Mouse (Mus musculus) MEL (cell line): ENCODE data around the gene Dgkz. TPM values are rescaled to one million over a fixed set of nuclear protein-coding genes. Genes with fewer than 3 reads are reported as not detected.
A peak's percentile ranks its signal among the peaks of the same experiment; 100 is the strongest.

Experiments
- DNase-seq: peaks from one replicate; pipeline ENCODE4 v3.0.0; 2011; ENCODE audit warnings: low read depth, low spot score
- H3K27ac ChIP-seq: 2 replicates; pipeline ENCODE4 v1.5.1; 2012; ENCODE audit warnings: low read depth, mild to moderate bottlenecking, control low read depth, low read length, moderate library complexity; ENCODE audit not compliant: control insufficient read depth
- H3K27me3 ChIP-seq, 2 experiments: fragments of 150-350 bp in 1 of 2; sonication (generic) in 1 of 2; 2 replicates each; pipeline ENCODE4 v1.6.1; 2012; ENCODE audit warnings: low read length in 2 of 2, mild to moderate bottlenecking in 2 of 2, improper control_type of control experiment in 1 of 2, moderate library complexity in 1 of 2; ENCODE audit not compliant: insufficient read depth in 2 of 2, control insufficient read depth in 1 of 2
- H3K36me3 ChIP-seq, 2 experiments: 2 replicates each; pipeline ENCODE4 v1.6.1; 2012 to 2014; ENCODE audit warnings: low read length in 2 of 2, improper control_type of control experiment in 1 of 2, inconsistent platforms in 1 of 2, mild to moderate bottlenecking in 1 of 2; ENCODE audit not compliant: insufficient read depth in 2 of 2, control insufficient read depth in 1 of 2
- H3K4me1 ChIP-seq, 2 experiments: fragments of 150-350 bp in 1 of 2; sonication (generic) in 1 of 2; 2 replicates each; pipeline ENCODE4 v1.6.1; 2012; ENCODE audit warnings: low read length in 2 of 2, improper control_type of control experiment in 1 of 2, mild to moderate bottlenecking in 1 of 2; ENCODE audit not compliant: insufficient read depth in 2 of 2, control insufficient read depth in 1 of 2
- H3K4me3 ChIP-seq, 2 experiments: fragments of 150-350 bp in 1 of 2; sonication (generic) in 1 of 2; 2 replicates each; pipeline ENCODE4 v1.5.1; 2012; ENCODE audit warnings: low read depth in 2 of 2, low read length in 2 of 2, mild to moderate bottlenecking in 2 of 2, moderate library complexity in 2 of 2, control low read depth in 1 of 2, improper control_type of control experiment in 1 of 2; ENCODE audit not compliant: control insufficient read depth in 1 of 2, insufficient read depth in 1 of 2
- H3K79me2 ChIP-seq: 2 replicates; pipeline ENCODE4 v1.6.1; 2012; ENCODE audit warnings: mild to moderate bottlenecking, low read length, moderate library complexity; ENCODE audit not compliant: control insufficient read depth, poor library complexity, insufficient read depth
- H3K9ac ChIP-seq: 2 replicates; pipeline ENCODE4 v1.6.1; 2012; ENCODE audit warnings: low read depth, mild to moderate bottlenecking, control low read depth, low read length, moderate library complexity; ENCODE audit not compliant: control insufficient read depth, poor library complexity, severe bottlenecking
- H3K9me3 ChIP-seq: fragments of 150-350 bp; sonication (generic); replicated peaks from 2 replicates; pipeline ENCODE4 v1.6.1; 2012; ENCODE audit warnings: mild to moderate bottlenecking, low read length, improper control_type of control experiment, moderate library complexity; ENCODE audit not compliant: insufficient read depth
- BHLHE40 ChIP-seq: IDR thresholded peaks from 2 replicates; pipeline ENCODE4 v1.6.1; 2012; ENCODE audit warnings: low read depth, mild to moderate bottlenecking, inconsistent platforms, low read length, improper control_type of control experiment, borderline replicate concordance
- ELF1 ChIP-seq: IDR thresholded peaks from 2 replicates; pipeline ENCODE4 v1.6.1; 2014; ENCODE audit warnings: low read depth, mild to moderate bottlenecking, inconsistent platforms, low read length, improper control_type of control experiment, moderate library complexity
- ETS1 ChIP-seq: IDR thresholded peaks from 2 replicates; pipeline ENCODE4 v1.6.1; 2012; ENCODE audit warnings: low read depth, mild to moderate bottlenecking, inconsistent platforms, low read length, improper control_type of control experiment, moderate library complexity
- GABPA ChIP-seq: IDR thresholded peaks from 2 replicates; pipeline ENCODE4 v1.6.1; 2012; ENCODE audit warnings: low read depth, mild to moderate bottlenecking, inconsistent platforms, low read length, improper control_type of control experiment, moderate library complexity
- MAFK ChIP-seq: IDR thresholded peaks from 2 replicates; pipeline ENCODE4 v1.6.1; 2011; ENCODE audit warnings: low read depth, mild to moderate bottlenecking, low read length, improper control_type of control experiment, borderline replicate concordance
- MAX ChIP-seq: IDR thresholded peaks from 2 replicates; pipeline ENCODE4 v1.6.1; 2011; ENCODE audit warnings: low read length, improper control_type of control experiment
- MXI1 ChIP-seq: IDR thresholded peaks from 2 replicates; pipeline ENCODE4 v1.6.1; 2011; ENCODE audit warnings: mild to moderate bottlenecking, low read depth, low read length, improper control_type of control experiment
- MYB ChIP-seq: IDR thresholded peaks from 2 replicates; pipeline ENCODE4 v1.6.1; 2011; ENCODE audit warnings: mild to moderate bottlenecking, low read depth, low read length, improper control_type of control experiment
- NRF1 ChIP-seq: IDR thresholded peaks from 2 replicates; pipeline ENCODE4 v1.6.1; 2014; ENCODE audit warnings: low read depth, mild to moderate bottlenecking, inconsistent platforms, low read length, improper control_type of control experiment, moderate library complexity; ENCODE audit not compliant: poor library complexity, insufficient read depth, severe bottlenecking
- RCOR1 ChIP-seq: IDR thresholded peaks from 2 replicates; pipeline ENCODE4 v1.6.1; 2012; ENCODE audit warnings: low read depth, mild to moderate bottlenecking, inconsistent platforms, low read length, improper control_type of control experiment
- SIN3A ChIP-seq: IDR thresholded peaks from 2 replicates; pipeline ENCODE4 v1.6.1; 2012; ENCODE audit warnings: low read length, improper control_type of control experiment, inconsistent platforms
- SMC3 ChIP-seq: IDR thresholded peaks from 2 replicates; pipeline ENCODE4 v1.6.1; 2011; ENCODE audit warnings: low read depth, low read length, improper control_type of control experiment
- TAL1 ChIP-seq: IDR thresholded peaks from 2 replicates; pipeline ENCODE4 v1.6.1; 2012; ENCODE audit warnings: mild to moderate bottlenecking, inconsistent platforms, low read length, moderate library complexity, mixed read lengths
- UBTF ChIP-seq: IDR thresholded peaks from 2 replicates; pipeline ENCODE4 v1.6.1; 2012; ENCODE audit warnings: low read depth, mild to moderate bottlenecking, inconsistent platforms, low read length, improper control_type of control experiment, moderate library complexity, borderline replicate concordance; ENCODE audit not compliant: insufficient read depth
- USF1 ChIP-seq: IDR thresholded peaks from 2 replicates; pipeline ENCODE4 v1.6.1; 2014; ENCODE audit warnings: low read depth, mild to moderate bottlenecking, inconsistent platforms, low read length, improper control_type of control experiment, moderate library complexity
- USF2 ChIP-seq, 2 experiments: IDR thresholded peaks; 2 replicates each; pipeline ENCODE4 v1.6.1; 2011 to 2012; ENCODE audit warnings: improper control_type of control experiment in 2 of 2, low read length in 2 of 2, borderline replicate concordance in 1 of 2, inconsistent platforms in 1 of 2, low read depth in 1 of 2, mild to moderate bottlenecking in 1 of 2; ENCODE audit not compliant: insufficient read depth in 1 of 2
- ZC3H11A ChIP-seq: IDR thresholded peaks from 2 replicates; pipeline ENCODE4 v1.6.1; 2012; ENCODE audit warnings: low read depth, mild to moderate bottlenecking, inconsistent platforms, low read length, improper control_type of control experiment
- ZMIZ1 ChIP-seq: IDR thresholded peaks from 2 replicates; pipeline ENCODE4 v1.6.1; 2012; ENCODE audit warnings: low read depth, mild to moderate bottlenecking, inconsistent platforms, low read length, improper control_type of control experiment, moderate library complexity
- polyA plus RNA-seq, 2 experiments: library from polyadenylated mRNA; stranded (reverse) in 1 of 2; unstranded in 1 of 2; fragments of >175 nt in 1 of 2; fragments of >200 nt in 1 of 2; gene quantifications; 2 replicates each; pipeline versions ENCODE4 v1.2.1 to v1.2.4; 2012; ENCODE audit warnings: low replicate concordance in 2 of 2, low read depth in 1 of 2; ENCODE audit not compliant: insufficient read length in 2 of 2, insufficient read depth in 1 of 2, missing spikeins in 1 of 2
- total RNA-seq: library from RNA; depleted of rRNA; stranded (reverse); fragments of 300-350 nt; gene quantifications from 2 replicates; pipeline ENCODE4 v1.2.3, GENCODE M21; 2012

Gene Dgkz
- total and polyA plus RNA-seq, 3 experiments, result 65.6 to 165 TPM; not detected in 1

- TF ChIP-seq ELF1 (no peak), NRF1 (no peak), BHLHE40 (no peak), MAFK (no peak), RCOR1 (no peak), MXI1 (peak; percentile 74; the same call in 1 of the 2 replicates), USF2 (IDR thresholded peaks at IDR 0.05; ENCODE audit: borderline replicate concordance in 1 of 2, insufficient read depth in 1 of 2, low read depth in 1 of 2, low read length in 2 of 2) (no peak), SMC3 (no peak)
- TF ChIP-seq, all 39 proteins: peak for 4
These were observed 54.4 kb downstream of the Dgkz start (continued) for GRCm38 (mm10) chr2:91921181-91921789.

DNA sequence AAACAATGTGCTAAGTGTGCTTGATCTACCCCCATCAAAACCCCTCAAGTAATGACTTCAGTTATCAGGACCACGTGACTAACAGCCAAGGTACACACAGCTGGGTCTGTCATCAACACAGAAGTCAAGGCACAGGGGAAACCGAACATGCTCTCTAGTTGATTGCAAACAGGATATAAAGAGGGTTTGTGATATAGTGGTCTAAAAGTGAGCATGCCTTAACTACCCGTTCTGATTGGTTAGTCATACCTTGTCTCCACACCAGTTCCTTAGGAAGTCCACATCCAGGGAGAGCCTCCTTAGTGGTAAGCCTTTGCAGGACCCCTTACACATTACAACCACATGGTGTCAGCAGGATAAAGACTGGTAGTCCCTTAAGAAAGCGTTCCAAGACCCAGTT is 55.5 kb downstream of the Dgkz start:
- H3K36me3 ChIP-seq, result peaks cover 0 to 27% of the 10 kb centered on the region in 2 experiments; a peak in 2 of 4 replicates
- no peak for DNase-seq
- no peaks in the 10 kb centered on the region for H3K27me3 ChIP-seq
- peaks cover 21 to 39% of the 10 kb centered on the region in 2 experiments for H3K4me1 ChIP-seq
- TF ChIP-seq MXI1, result peak; percentile 27; the same call in 1 of the 2 replicates
- 0 out of 2 replicates have a peak, but pooled peaks have one; percentile 18 for TF ChIP-seq MAX
- TF ChIP-seq USF1, result peak; percentile 52
- no peak for TF ChIP-seq ZC3H11A
- TF ChIP-seq SIN3A, result 0 out of 2 replicates have a peak, but pooled peaks have one; percentile 31
- TF ChIP-seq GABPA, result no peak
- no peak for TF ChIP-seq BHLHE40
- no peak for TF ChIP-seq UBTF
- no peak for TF ChIP-seq MYB
- no peak for TF ChIP-seq TAL1
- peak; percentile 23; the same call in 1 of the 2 replicates for TF ChIP-seq ETS1
- 0 out of 2 replicates have a peak, but pooled peaks have one; percentile 46 for TF ChIP-seq ZMIZ1
- peaks cover 26% of the 10 kb centered on the region for H3K79me2 ChIP-seq
- H3K9ac ChIP-seq, result no peak overlapping the region
- H3K9me3 ChIP-seq, result no peaks in the 10 kb centered on the region
- H3K27ac ChIP-seq, result no peak overlapping the region
- no peak overlapping the region for H3K4me3 ChIP-seq
